Mouse (Mus musculus) lung, postnatal 4 days (tissue): ENCODE results near the gene Iqcf5.

Experiments
- DNase-seq, 2 experiments: peaks; one replicate each; pipeline ENCODE4 v3.0.0; 2021

Iqcf5 gene

GRCm38 (mm10) chr9:106514273-106514672, at the start of gene Iqcf5:
Gene Iqcf5 (plus strand): TSS chr9:106514573.
- no peak for DNase-seq

GRCm38 (mm10) chr9:106464751-106465541, 49.4 kb upstream of the Iqcf5 start:
- DNase-seq, result peak; percentile 67 to 82

- DNase-seq, result no peak
Measured at GRCm38 (mm10) chr9:106465571-106466200, 48.7 kb upstream of the Iqcf5 start, which contains the start of gene Gpr62. Gene Gpr62 (minus strand): TSS chr9:106465938.

- DNase-seq, result no peak
Measured at GRCm38 (mm10) chr9:106466721-106467120, 47.7 kb upstream of the Iqcf5 start.

GRCm38 (mm10) chr9:106467746-106468145, 46.6 kb upstream of the Iqcf5 start:
- no peak for DNase-seq

GRCm38 (mm10) chr9:106469317-106469716, 45.1 kb upstream of the Iqcf5 start:
- no peak for DNase-seq

- no peak for DNase-seq
Measured at GRCm38 (mm10) chr9:106469776-106470175, 44.6 kb upstream of the Iqcf5 start.

- peak in 1 of 2 experiments; percentile 20 for DNase-seq
Measured at GRCm38 (mm10) chr9:106470991-106471750, 43.2 kb upstream of the Iqcf5 start.

- DNase-seq, result peak; percentile 80 to 89
Measured at GRCm38 (mm10) chr9:106471892-106472291, 42.5 kb upstream of the Iqcf5 start.

GRCm38 (mm10) chr9:106472321-106472720, 42.1 kb upstream of the Iqcf5 start:
- peak in 1 of 2 experiments; percentile 32 for DNase-seq

- peak in 1 of 2 experiments; percentile 28 for DNase-seq
Measured at GRCm38 (mm10) chr9:106473081-106473752, 41.2 kb upstream of the Iqcf5 start.

- no peak for DNase-seq
Measured at GRCm38 (mm10) chr9:106473753-106474105, 40.6 kb upstream of the Iqcf5 start.

- DNase-seq, result peak; percentile 83 to 87
Measured at GRCm38 (mm10) chr9:106474456-106474855, 39.9 kb upstream of the Iqcf5 start.

- peak; percentile 47 to 73 for DNase-seq
Measured at GRCm38 (mm10) chr9:106475046-106475445, 39.3 kb upstream of the Iqcf5 start.

GRCm38 (mm10) chr9:106475663-106476001, 38.7 kb upstream of the Iqcf5 start, which contains the start of gene Rrp9:
Gene Rrp9 (plus strand): TSS chr9:106475963.
- peak in 1 of 2 experiments; percentile 25 for DNase-seq

GRCm38 (mm10) chr9:106476002-106476923, 38.1 kb upstream of the Iqcf5 start:
- DNase-seq, result peak; percentile 80 to 83

- peak; percentile 99 to 100 for DNase-seq
Measured at GRCm38 (mm10) chr9:106476924-106477484, 37.4 kb upstream of the Iqcf5 start, which contains the start of gene Parp3. Gene Parp3 (minus strand): TSS chr9:106476949.

GRCm38 (mm10) chr9:106477649-106478048, 36.7 kb upstream of the Iqcf5 start:
- DNase-seq, result peak in 1 of 2 experiments; percentile 17

GRCm38 (mm10) chr9:106478101-106478500, 36.3 kb upstream of the Iqcf5 start:
- DNase-seq, result no peak

- peak in 1 of 2 experiments; percentile 16 for DNase-seq
Measured at GRCm38 (mm10) chr9:106480541-106480940, 33.8 kb upstream of the Iqcf5 start.

- peak in 1 of 2 experiments; percentile 21 for DNase-seq
Measured at GRCm38 (mm10) chr9:106481075-106481474, 33.3 kb upstream of the Iqcf5 start.
